Mouse (Mus musculus): ENCODE data around the gene Fcgr2b.

DNA sequence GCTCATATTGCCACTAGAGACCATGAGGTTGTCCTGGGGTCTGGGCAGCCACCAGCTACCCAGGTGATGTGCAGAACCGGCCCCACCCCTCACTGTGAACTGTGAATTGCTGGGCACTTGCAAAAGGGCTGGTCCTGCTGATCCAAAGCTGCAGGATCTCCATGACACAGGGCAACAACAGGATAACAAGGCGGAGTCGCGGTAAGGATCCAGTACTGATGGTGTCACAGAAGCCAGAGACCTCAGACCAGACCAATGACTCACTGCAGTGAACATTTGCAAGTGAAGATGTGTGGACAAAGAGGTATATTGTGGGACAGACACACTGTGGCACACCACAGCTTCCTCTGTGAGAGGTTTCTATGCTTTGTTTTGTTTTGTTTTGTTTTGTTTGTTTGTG is 2.3 kb upstream of the Fcgr2b start:
- no peak for TF ChIP-seq CTCF (IDR thresholded peaks at IDR 0.05; ENCODE audit: control insufficient read depth, insufficient read depth, insufficient replicate concordance, low read depth, low read length)
- TF ChIP-seq POLR2A (IDR thresholded peaks at IDR 0.05; ENCODE audit: control insufficient read depth, low read depth, low read length), result no peak

Measured in testis, adult 2 months (tissue).